Mouse (Mus musculus) myocyte (in vitro differentiated cells): ENCODE measurements at regions not wholly inside any gene's neighbourhood (a gene's known extent, or its start where the extent isn't known, plus 50 kb on each side); places are given as distances from the start of the nearest gene placed in this dataset.

Experiments used
- E2F4 ChIP-seq: IDR thresholded peaks from one replicate; pipeline ENCODE4 v1.6.1; 2011; ENCODE audit warnings: mild to moderate bottlenecking, control low read depth, moderate library complexity; ENCODE audit not compliant: insufficient read depth
- MAX ChIP-seq: IDR thresholded peaks from one replicate; pipeline ENCODE4 v1.6.1; 2011; ENCODE audit warnings: low read depth, mild to moderate bottlenecking, control low read depth
- POLR2A ChIP-seq: IDR thresholded peaks from one replicate; pipeline ENCODE4 v1.6.1; 2011; ENCODE audit warnings: low read depth, mild to moderate bottlenecking, control low read depth, moderate library complexity; ENCODE audit not compliant: insufficient read length
- POLR2AphosphoS2 ChIP-seq: IDR thresholded peaks from one replicate; pipeline ENCODE4 v1.6.1; 2011; ENCODE audit warnings: low read depth, control low read depth; ENCODE audit not compliant: insufficient read length
- TCF12 ChIP-seq: IDR thresholded peaks from one replicate; pipeline ENCODE4 v1.6.1; 2011; ENCODE audit warnings: mild to moderate bottlenecking, control low read depth; ENCODE audit not compliant: poor library complexity, insufficient read depth, severe bottlenecking
- USF1 ChIP-seq: IDR thresholded peaks from one replicate; pipeline ENCODE4 v1.6.1; 2011; ENCODE audit warnings: low read depth, mild to moderate bottlenecking, control low read depth, moderate library complexity

DNA sequence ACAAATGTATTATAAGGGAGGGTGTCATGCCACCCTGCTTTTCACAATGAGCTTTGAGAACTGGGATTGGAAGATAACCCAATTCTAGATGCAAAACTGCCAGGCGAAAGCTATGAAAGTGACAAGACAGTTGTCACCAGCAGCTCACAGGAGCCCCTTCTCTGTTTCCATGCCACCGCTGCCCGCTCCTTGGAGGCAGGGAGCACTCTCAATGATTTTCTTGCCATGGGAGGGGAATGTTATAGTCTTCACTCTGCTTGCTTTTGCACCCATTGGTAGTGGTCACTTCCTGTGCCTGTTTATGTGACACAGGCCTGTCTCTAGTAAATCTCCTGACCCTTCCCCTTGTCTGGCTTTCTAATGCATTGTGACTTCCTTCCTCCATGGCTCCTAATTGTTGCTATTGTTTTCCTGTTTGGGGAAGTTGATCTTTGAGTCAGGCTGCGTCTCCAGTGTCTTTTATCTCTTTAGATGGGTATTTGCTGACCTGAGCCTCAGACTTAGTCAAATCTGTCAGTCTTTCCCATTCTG, 143.4 kb downstream of the Tpra1 start:
- TF ChIP-seq POLR2AphosphoS2 (no peak), E2F4 (no peak), POLR2A (no peak), USF1 (no peak), MAX (no peak), TCF12 (no peak)
